Mouse (Mus musculus) midbrain, embryonic 16.5 days (tissue): ENCODE data around the gene Gm17482. TPM values are rescaled to one million over a fixed set of nuclear protein-coding genes. Genes with fewer than 3 reads are reported as not detected.

ENCODE experiments used
- ATAC-seq: fragments of 200-750 bp; cut with Nextera tagmentation; 2 replicates; pipeline ENCODE4 v1.8.0; 2017; ENCODE audit warnings: moderate TSS enrichment
- H3K27ac ChIP-seq: fragments of 300-500 bp; sonication (generic); 2 replicates; pipeline ENCODE4 v1.5.1; 2014; ENCODE audit warnings: mild to moderate bottlenecking, low read length, mixed read lengths
- H3K27me3 ChIP-seq: fragments of 300-500 bp; sonication (generic); 2 replicates; pipeline ENCODE4 v1.6.1; 2014; ENCODE audit warnings: low read depth, low read length, mixed read lengths; ENCODE audit not compliant: control insufficient read depth, insufficient read depth
- H3K36me3 ChIP-seq: fragments of 300-500 bp; sonication (generic); 2 replicates; pipeline ENCODE4 v1.6.1; 2014; ENCODE audit warnings: mild to moderate bottlenecking, low read length, moderate library complexity, mixed read lengths; ENCODE audit not compliant: control insufficient read depth, insufficient read depth
- H3K4me1 ChIP-seq: fragments of 300-500 bp; sonication (generic); 2 replicates; pipeline ENCODE4 v1.6.1; 2014; ENCODE audit warnings: mild to moderate bottlenecking, low read length, mixed read lengths; ENCODE audit not compliant: control insufficient read depth, insufficient read depth
- H3K4me2 ChIP-seq: fragments of 300-500 bp; sonication (generic); 2 replicates; pipeline ENCODE4 v1.6.1; 2014; ENCODE audit warnings: mild to moderate bottlenecking, low read length, mixed read lengths
- H3K4me3 ChIP-seq: fragments of 300-500 bp; sonication (generic); 2 replicates; pipeline ENCODE4 v1.5.1; 2014; ENCODE audit warnings: low read depth, mild to moderate bottlenecking, low read length, moderate library complexity, mixed read lengths
- H3K9ac ChIP-seq: fragments of 300-500 bp; sonication (generic); 2 replicates; pipeline ENCODE4 v1.6.1; 2014; ENCODE audit warnings: low read depth, low read length, mixed read lengths
- H3K9me3 ChIP-seq: fragments of 300-500 bp; sonication (generic); replicated peaks from 2 replicates; pipeline ENCODE4 v1.6.1; 2014; ENCODE audit warnings: mild to moderate bottlenecking, low read length, mixed read lengths; ENCODE audit not compliant: control insufficient read depth, poor library complexity, severe bottlenecking
- WGBS: fragments of 180-500 bp; shearing (Covaris S2); extraction: QIAGEN DNeasy Blood & Tissue Kit; methylation state at CpG from one replicate; pipeline ENCODE4 v1.1.7; 2014; 5-methylcytosine and 5-hydroxymethylcytosine counted together
- polyA plus RNA-seq: library from polyadenylated mRNA; unstranded; fragments of >200 nt; fragmentation: Nextera tagmentation; extraction: Ambion mirVana; gene quantifications from 2 replicates; pipeline ENCODE4 v1.2.1, GENCODE M21; 2015

The Gm17482 gene
- polyA plus RNA-seq, 1 experiment from 2014 or later, result not detected

- Histone ChIP-seq H3K9ac (no peak overlapping the region), H3K4me2 (no peak overlapping the region), H3K9me3 (no peaks in the 10 kb centered on the region), H3K36me3 (no peaks in the 10 kb centered on the region), H3K4me3 (no peak overlapping the region), H3K4me1 (no peaks in the 10 kb centered on the region), H3K27ac (no peak overlapping the region), H3K27me3 (no peaks in the 10 kb centered on the region)
- no peak for ATAC-seq
- WGBS, result 72% methylated on average over 5 of the region's 5 CpGs
Measured at GRCm38 (mm10) chr6:115213129-115213528, 14.0 kb upstream of the Gm17482 start.

GRCm38 (mm10) chr6:115221215-115221641 is 5.9 kb upstream of the Gm17482 start:
- WGBS, result 87% methylated on average over 8 of the region's 8 CpGs
- H3K27ac ChIP-seq, result no peak overlapping the region

GRCm38 (mm10) chr6:115225519-115225918 is 1.6 kb upstream of the Gm17482 start:
- ATAC-seq, result no peak
- no peaks in the 10 kb centered on the region for H3K27me3 ChIP-seq
- H3K4me1 ChIP-seq, result no peaks in the 10 kb centered on the region
- H3K36me3 ChIP-seq, result no peaks in the 10 kb centered on the region
- H3K27ac ChIP-seq, result no peak overlapping the region
- WGBS, result 63% methylated on average over 3 of the region's 3 CpGs
- H3K9me3 ChIP-seq, result no peaks in the 10 kb centered on the region
- H3K9ac ChIP-seq, result no peak overlapping the region
- no peak overlapping the region for H3K4me3 ChIP-seq
- no peak overlapping the region for H3K4me2 ChIP-seq

More at GRCm38 (mm10) chr6:115221215-115221641, 5.9 kb upstream of the Gm17482 start:
- Histone ChIP-seq H3K9me3 (no peaks in the 10 kb centered on the region), H3K27me3 (no peaks in the 10 kb centered on the region), H3K4me3 (no peak overlapping the region), H3K36me3 (no peaks in the 10 kb centered on the region), H3K9ac (no peak overlapping the region), H3K4me2 (no peak overlapping the region), H3K4me1 (no peaks in the 10 kb centered on the region)
- no peak for ATAC-seq

DNA sequence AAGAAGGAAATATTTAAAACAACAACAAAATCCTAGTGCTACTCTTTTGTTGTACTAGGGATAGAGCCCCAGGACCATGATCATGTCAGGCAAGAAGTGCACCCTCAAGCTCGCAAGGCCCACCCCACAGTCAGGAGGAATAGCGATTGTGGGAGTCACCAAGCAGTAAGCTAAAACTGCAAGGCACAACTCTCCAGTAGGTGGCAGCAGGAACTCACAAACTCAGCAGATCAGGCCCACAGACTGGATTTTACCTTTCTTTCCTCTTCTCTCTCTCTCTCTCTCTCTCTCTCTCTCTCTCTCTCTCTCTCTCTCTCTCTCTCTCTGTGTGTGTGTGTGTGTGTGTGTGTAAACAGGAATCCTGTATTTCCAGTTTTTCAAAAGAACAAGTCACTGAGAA is 386 bp downstream of the Gm17482 start:
- WGBS, result 3% methylated on average over 2 of the region's 2 CpGs

GRCm38 (mm10) chr6:115230557-115230956 is 3.4 kb downstream of the Gm17482 start:
- no peak overlapping the region for H3K27ac ChIP-seq
- H3K27me3 ChIP-seq, result no peaks in the 10 kb centered on the region
- H3K9me3 ChIP-seq, result no peaks in the 10 kb centered on the region
- H3K4me2 ChIP-seq, result no peak overlapping the region
- H3K4me3 ChIP-seq, result no peak overlapping the region
- 85% methylated on average over 3 of the region's 3 CpGs for WGBS
- no peak for ATAC-seq
- H3K4me1 ChIP-seq, result no peaks in the 10 kb centered on the region
- H3K36me3 ChIP-seq, result no peaks in the 10 kb centered on the region
- no peak overlapping the region for H3K9ac ChIP-seq

More for the DNA sequence above, 386 bp downstream of the Gm17482 start:
- no peak overlapping the region for H3K27ac ChIP-seq
- peak; percentile 67; the same call in 1 of the 2 replicates for ATAC-seq
- no peaks in the 10 kb centered on the region for H3K4me1 ChIP-seq
- H3K36me3 ChIP-seq, result no peaks in the 10 kb centered on the region
- H3K9me3 ChIP-seq, result no peaks in the 10 kb centered on the region
- no peaks in the 10 kb centered on the region for H3K27me3 ChIP-seq
- H3K4me2 ChIP-seq, result no peak overlapping the region
- no peak overlapping the region for H3K9ac ChIP-seq
- no peak overlapping the region for H3K4me3 ChIP-seq

DNA sequence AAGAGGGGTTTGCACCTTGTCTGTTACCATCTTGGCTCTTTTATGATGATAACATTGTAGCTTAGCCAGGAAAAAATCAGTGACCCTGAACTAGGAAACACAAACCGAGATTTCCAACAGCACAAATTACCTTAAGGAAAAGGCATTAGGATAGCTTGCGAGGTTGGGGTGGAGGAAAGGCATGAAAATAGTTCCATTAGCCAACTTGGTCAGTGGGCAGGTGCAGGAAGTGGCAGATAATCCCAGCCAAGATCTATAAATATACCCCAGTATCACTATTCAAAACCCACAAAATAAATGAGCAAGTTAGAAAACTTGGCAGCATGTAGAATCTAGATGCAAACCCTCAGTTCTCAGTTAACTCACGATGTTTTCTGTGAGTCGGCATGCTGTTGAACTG is 4.7 kb downstream of the Gm17482 start:
- 88% methylated on average over 4 of the region's 4 CpGs for WGBS

GRCm38 (mm10) chr6:115232562-115232961 is 5.4 kb downstream of the Gm17482 start:
- H3K27me3 ChIP-seq, result no peaks in the 10 kb centered on the region
- H3K4me1 ChIP-seq, result no peaks in the 10 kb centered on the region
- no peak overlapping the region for H3K4me2 ChIP-seq
- no peak for ATAC-seq
- no peak overlapping the region for H3K27ac ChIP-seq
- H3K36me3 ChIP-seq, result no peaks in the 10 kb centered on the region
- no peak overlapping the region for H3K9ac ChIP-seq
- no peaks in the 10 kb centered on the region for H3K9me3 ChIP-seq
- 78% methylated on average over 1 of the region's 1 CpGs for WGBS
- H3K4me3 ChIP-seq, result no peak overlapping the region

More for the DNA sequence above, 4.7 kb downstream of the Gm17482 start:
- Histone ChIP-seq H3K4me1 (no peaks in the 10 kb centered on the region), H3K9me3 (no peaks in the 10 kb centered on the region), H3K9ac (no peak overlapping the region), H3K27me3 (no peaks in the 10 kb centered on the region), H3K4me3 (no peak overlapping the region), H3K4me2 (no peak overlapping the region), H3K27ac (no peak overlapping the region), H3K36me3 (no peaks in the 10 kb centered on the region)
- ATAC-seq, result no peak

GRCm38 (mm10) chr6:115238031-115239027 is 11.2 kb downstream of the Gm17482 start:
- no peaks in the 10 kb centered on the region for H3K9me3 ChIP-seq
- H3K27ac ChIP-seq, result no peak overlapping the region
- H3K27me3 ChIP-seq, result no peaks in the 10 kb centered on the region
- no peaks in the 10 kb centered on the region for H3K4me1 ChIP-seq
- H3K9ac ChIP-seq, result no peak overlapping the region
- 0 out of 2 replicates have a peak, but pooled peaks cover 5% of the 10 kb centered on the region for H3K36me3 ChIP-seq
- no peak for ATAC-seq
- no peak overlapping the region for H3K4me3 ChIP-seq
- no peak overlapping the region for H3K4me2 ChIP-seq
- WGBS, result 93% methylated on average over 9 of the region's 9 CpGs

DNA sequence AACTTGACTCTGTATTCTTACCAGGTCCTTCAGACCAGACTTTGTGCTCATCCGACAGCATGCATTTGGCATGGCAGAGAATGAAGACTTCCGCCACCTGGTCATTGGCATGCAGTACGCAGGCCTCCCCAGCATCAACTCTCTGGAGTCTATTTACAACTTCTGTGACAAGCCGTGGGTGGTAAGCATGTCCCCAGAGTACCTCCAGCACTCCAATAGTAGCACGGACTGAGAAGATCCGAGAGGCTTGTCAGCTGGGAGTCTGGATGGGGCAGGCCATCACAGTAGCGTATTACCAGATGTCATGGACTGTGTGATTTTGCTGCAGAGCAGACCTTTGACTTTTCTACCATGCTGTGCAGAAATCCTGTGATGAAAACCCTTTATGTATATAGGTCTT is 12.2 kb downstream of the Gm17482 start:
- Histone ChIP-seq H3K4me3 (no peak overlapping the region), H3K27me3 (no peaks in the 10 kb centered on the region), H3K27ac (no peak overlapping the region), H3K4me1 (no peaks in the 10 kb centered on the region), H3K4me2 (no peak overlapping the region), H3K9ac (no peak overlapping the region), H3K9me3 (no peaks in the 10 kb centered on the region), H3K36me3 (0 out of 2 replicates have a peak, but pooled peaks cover 5% of the 10 kb centered on the region)
- no peak for ATAC-seq
- WGBS, result 79% methylated on average over 7 of the region's 7 CpGs
